Mouse (Mus musculus) small intestine, adult 2 months (tissue): ENCODE results near the gene Pdcd7.

Experiments
- CTCF ChIP-seq: fragments of 200-500 bp; IDR thresholded peaks from 2 replicates; pipeline ENCODE4 v1.5.1; 2012; ENCODE audit warnings: low read depth, mild to moderate bottlenecking, control low read depth, inconsistent platforms, low read length, moderate library complexity, mixed read lengths; ENCODE audit not compliant: insufficient replicate concordance, insufficient read length; ENCODE audit errors: extremely low read depth
- POLR2A ChIP-seq: fragments of 200-500 bp; IDR thresholded peaks from 2 replicates; pipeline ENCODE4 v1.6.1; 2012; ENCODE audit warnings: low read depth, mild to moderate bottlenecking, control low read depth, inconsistent platforms, low read length, moderate library complexity

DNA sequence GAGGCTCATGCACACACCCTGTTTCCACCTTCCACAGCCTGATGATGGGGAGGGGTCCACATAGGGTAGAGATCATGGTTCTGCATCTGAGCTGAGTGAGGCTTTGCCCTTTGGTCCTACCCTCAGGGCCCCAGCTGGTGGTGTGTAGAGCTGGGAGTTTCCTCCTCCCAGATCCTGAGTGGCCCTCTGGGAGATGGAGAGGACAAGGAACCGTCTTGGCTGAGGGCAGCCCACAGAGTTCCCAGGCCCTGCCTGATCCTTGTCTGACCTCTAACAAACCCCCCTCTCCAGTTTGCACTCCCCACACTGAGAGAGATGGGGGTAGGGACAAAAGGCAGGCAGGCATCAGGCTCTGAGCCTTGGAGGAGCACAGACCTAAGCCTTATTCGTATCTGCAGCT lies 48.5 kb downstream of the Pdcd7 start:
- no peak for TF ChIP-seq CTCF
- no peak for TF ChIP-seq POLR2A
